Mouse (Mus musculus) central nervous system, embryonic 14 days (tissue): Measurements from ENCODE around the gene Efcab7. TPM values are rescaled to one million over a fixed set of nuclear protein-coding genes. Genes with fewer than 3 reads are reported as not detected.

Source experiments
- polyA plus RNA-seq: library from polyadenylated mRNA; depleted of rRNA; stranded (reverse); fragments of >200 nt; gene quantifications from 2 replicates; pipeline ENCODE4 v1.2.3, GENCODE M21; 2012; rRNA removed

Efcab7 gene
- polyA plus RNA-seq: 15.3 and 16.5 TPM in 2 replicates

GRCm38 (mm10) chr4:99829094-99830073, at the start of gene Efcab7:
Gene Efcab7 (plus strand): TSS chr4:99829198.

GRCm38 (mm10) chr4:99929149-99929612, 100.2 kb downstream of the Efcab7 start, which contains the start of gene Pgm1:
Gene Pgm1 (plus strand): TSS chr4:99929414.

GRCm38 (mm10) chr4:99929613-99930517, 100.9 kb downstream of the Efcab7 start, which contains the start of gene Itgb3bp:
Gene Itgb3bp (minus strand): TSS chr4:99929813.

Other genes starting within 250 kb of the Efcab7 start
- gene Foxd3, start 172.9 kb upstream of the Efcab7 start, polyA plus RNA-seq: 1.3 and 3.2 TPM in 2 replicates
- 12.2 and 13.0 TPM in 2 replicates for gene Alg6, start 113.5 kb upstream of the Efcab7 start, polyA plus RNA-seq
- gene Pgm1, start 100.2 kb downstream of the Efcab7 start, polyA plus RNA-seq: 34.8 and 41.5 TPM in 2 replicates
- 7.5 and 9.8 TPM in 2 replicates for gene Itgb3bp, start 100.6 kb downstream of the Efcab7 start, polyA plus RNA-seq